Mouse (Mus musculus): ENCODE data around the gene Krt24.
"Not testable (repeated sequence)": the region's sequence is repeated elsewhere in the genome, so short reads cannot be mapped to it uniquely, and the experiment has no call there.

Gene Krt24

GRCm38 (mm10) chr11:99252671-99253070, 32.4 kb downstream of the Krt24 start:
- no peak for DNase-seq (ENCODE audit: low spot score)

DNA sequence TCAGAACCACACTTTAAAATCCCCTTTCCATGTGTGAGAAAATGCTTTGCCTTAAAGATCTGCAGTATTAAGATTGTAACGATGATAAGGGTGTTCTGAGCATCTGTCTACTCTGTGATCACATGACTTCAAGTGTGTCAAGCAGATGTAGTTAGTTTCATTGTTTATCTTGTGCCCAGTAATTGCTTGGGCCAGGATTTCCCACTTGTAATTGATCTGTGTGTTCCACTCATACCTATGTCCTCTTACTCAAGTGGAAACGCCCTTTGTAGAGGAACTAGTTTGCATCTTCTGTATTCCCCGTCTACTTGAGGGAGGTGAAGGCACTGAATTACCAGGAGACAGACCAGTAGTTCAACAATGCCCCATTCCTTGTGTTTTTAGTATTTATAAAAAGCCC, 34.4 kb downstream of the Krt24 start:
- DNase-seq (ENCODE audit: low spot score): no peak

- DNase-seq (ENCODE audit: low spot score): no peak
These were observed 34.8 kb downstream of the Krt24 start for GRCm38 (mm10) chr11:99250241-99250640.

DNA sequence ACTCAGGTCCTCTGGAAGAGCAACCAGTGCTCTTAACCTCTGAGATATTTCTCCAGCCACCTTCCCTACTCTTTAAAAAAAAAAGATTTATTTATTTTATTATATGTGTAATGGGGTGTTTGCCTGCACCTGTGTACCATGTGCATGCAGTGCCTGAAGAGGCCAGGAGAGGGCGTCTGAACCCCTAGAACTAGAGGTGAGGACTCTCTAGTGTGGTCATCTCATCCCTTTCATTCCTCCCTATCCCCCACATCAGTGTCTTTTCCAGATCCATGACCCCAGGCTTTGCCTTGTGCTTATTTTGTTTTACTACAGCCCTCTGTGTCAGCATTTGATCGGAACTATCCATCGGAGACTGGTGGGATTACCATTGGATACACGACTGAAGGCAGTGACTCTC, 35.9 kb downstream of the Krt24 start:
- DNase-seq (ENCODE audit: low spot score): no peak

DNA sequence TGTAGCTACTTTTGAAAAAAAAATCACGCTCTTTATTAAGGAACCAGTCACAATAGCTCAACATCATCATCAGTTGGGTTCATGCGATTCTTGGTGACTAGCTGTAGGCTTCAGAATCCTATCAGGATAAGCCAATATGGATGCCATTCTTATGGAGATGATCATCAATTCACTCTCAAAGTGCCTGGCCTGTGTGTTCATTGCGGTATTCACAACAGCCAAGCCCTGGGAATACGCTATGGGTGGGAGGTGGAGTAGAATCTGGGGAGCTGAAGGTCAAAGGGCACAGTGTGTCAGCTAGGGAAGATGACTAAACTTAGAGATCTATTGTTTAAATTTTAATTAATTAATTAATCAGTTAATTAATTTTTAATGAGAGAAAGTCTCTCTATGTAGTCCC, 37.1 kb downstream of the Krt24 start:
- no peak for DNase-seq (ENCODE audit: low spot score)

DNA sequence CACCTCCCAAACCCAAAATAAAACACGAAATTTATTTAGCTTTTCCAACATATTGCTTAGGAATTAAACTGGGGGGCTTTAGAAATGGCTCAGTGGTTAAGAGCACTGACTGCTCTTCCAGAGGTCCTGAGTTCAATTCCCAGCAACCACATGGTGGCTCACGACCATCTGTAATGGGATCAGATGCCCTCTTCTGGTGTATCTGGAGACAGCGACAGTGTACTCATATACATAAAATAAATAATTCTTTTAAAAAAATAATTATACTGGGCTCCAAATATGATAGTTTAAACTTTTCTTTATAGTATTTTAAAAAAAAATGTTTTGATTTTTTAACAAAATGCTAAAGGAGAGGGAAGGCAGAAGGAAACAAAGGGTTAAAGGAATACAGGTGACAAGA, 40.5 kb downstream of the Krt24 start:
- DNase-seq (ENCODE audit: low spot score): not testable (repeated sequence)

GRCm38 (mm10) chr11:99243820-99244374, 41.2 kb downstream of the Krt24 start, which contains the start of gene Krt222:
Gene Krt222, minus strand, starts transcription at chr11:99244085.
- DNase-seq (ENCODE audit: low spot score): peak; percentile 18

DNA sequence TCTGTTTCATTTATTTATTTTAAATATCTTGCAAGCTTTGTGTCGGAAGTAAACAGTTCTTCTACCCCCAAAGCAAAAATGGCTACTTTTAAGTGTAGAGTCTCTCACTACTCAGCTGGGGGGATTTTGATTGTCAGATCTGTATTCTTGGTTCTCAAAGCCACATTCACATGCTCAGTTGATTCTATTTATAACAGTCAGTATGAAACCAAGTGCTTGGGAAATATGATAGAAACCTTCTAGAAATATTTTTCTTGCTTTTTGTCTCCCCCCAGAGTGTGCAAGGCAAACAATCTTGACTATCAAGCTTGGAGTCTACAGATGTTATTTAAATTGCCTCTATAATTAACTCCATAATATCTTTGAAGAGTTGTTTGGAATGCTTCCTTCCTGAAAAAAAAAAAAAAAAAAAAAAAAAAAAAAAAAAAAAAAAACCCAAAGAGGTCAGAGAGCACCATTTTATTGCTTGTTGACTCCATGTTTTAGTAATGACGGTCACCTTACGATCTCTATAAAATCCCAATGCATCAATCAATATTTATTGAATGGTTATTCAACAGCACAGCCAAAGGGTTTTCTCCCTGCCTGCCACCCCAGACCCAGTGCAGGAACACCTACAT, 41.8 kb downstream of the Krt24 start:
- DNase-seq (ENCODE audit: low spot score): no peak

- DNase-seq (ENCODE audit: low spot score): no peak
These were observed 43.0 kb downstream of the Krt24 start for GRCm38 (mm10) chr11:99242056-99242455.

GRCm38 (mm10) chr11:99238468-99238867, 46.6 kb downstream of the Krt24 start:
- DNase-seq (ENCODE audit: low spot score): no peak

GRCm38 (mm10) chr11:99231049-99231816, 53.8 kb downstream of the Krt24 start:
- no peak for DNase-seq (ENCODE audit: low spot score)

- DNase-seq (ENCODE audit: low spot score): peak; percentile 85
These were observed 54.6 kb downstream of the Krt24 start, which contains the start of gene Smarce1 for GRCm38 (mm10) chr11:99230261-99231048. Gene Smarce1, minus strand, starts transcription at chr11:99231017.

Measured in yolk sac, embryonic 10.5 days (tissue).